Mouse (Mus musculus): Measurements from ENCODE around the gene Lrrc47. TPM values are rescaled to one million over a fixed set of nuclear protein-coding genes. Genes with fewer than 3 reads are reported as not detected.
A peak's percentile ranks its signal among the peaks of the same experiment; 100 is the strongest.

Gene Lrrc47
- 12.3 and 19.2 TPM in 2 replicates for polyA plus RNA-seq (2014; fragmentation: Nextera tagmentation; extraction: Ambion mirVana)

DNA sequence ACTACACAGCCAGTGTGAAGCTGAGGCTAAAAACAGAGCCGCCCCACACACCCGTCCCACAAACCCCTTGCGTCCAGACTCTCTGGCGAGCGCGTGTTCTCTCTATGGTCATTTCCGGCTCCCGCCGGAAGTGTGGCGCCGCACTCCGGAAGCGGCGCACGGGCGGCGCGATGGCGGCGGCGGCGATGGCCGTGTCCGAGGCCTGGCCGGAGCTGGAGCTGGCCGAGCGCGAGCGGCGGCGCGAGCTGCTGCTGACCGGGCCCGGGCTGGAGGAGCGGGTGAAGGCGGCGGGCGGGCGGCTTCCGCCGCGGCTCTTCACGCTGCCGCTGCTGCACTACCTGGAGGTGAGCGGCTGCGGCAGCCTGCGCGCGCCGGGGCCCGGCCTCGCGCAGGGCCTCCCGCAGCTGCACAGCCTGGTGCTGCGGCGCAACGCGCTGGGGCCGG, at the start of gene Lrrc47:
Lrrc47 (plus strand) TSS at position 86 of the 444 bp plus-strand sequence.
- ATAC-seq (replicated peaks; ENCODE audit: low FRiP score) (peak; percentile 92), DNase-seq (ENCODE audit: low spot score) (peak; percentile 90)
- Histone ChIP-seq H3K4me1 (replicated peaks; ENCODE audit: control insufficient read depth, insufficient read depth, low read length) (peaks cover 10% of the 10 kb centered on the region; the same call in 1 of the 2 replicates), H3K4me3 (ENCODE audit: low read depth, low read length) (peak within 1 kb of the TSS; percentile 100), H3K9me3 (ENCODE audit: control insufficient read depth, low read length) (no peaks in the 10 kb centered on the region), H3K27me3 (ENCODE audit: control insufficient read depth, insufficient read depth, low read length) (no peaks in the 10 kb centered on the region), H3K36me3 (ENCODE audit: control insufficient read depth, insufficient read depth, low read length) (no peaks in the 10 kb centered on the region; the same call in 1 of the 2 replicates), H3K9ac (ENCODE audit: low read length) (peak within 1 kb of the TSS; percentile 87), H3K27ac (ENCODE audit: low read depth, low read length) (no peak within 1 kb of the TSS), H3K4me2 (ENCODE audit: low read depth, low read length, severe bottlenecking) (peak within 1 kb of the TSS; percentile 98)
- under 1% methylated on average over 54 of the region's 59 CpGs for WGBS

GRCm38 (mm10) chr4:153962631-153963030, 48.9 kb upstream of the Lrrc47 start:
- 86% methylated on average over 7 of the region's 7 CpGs for WGBS

GRCm38 (mm10) chr4:153966651-153967050, 44.9 kb upstream of the Lrrc47 start:
- no peaks in the 10 kb centered on the region; the same call in 1 of the 2 replicates for H3K36me3 ChIP-seq (ENCODE audit: control insufficient read depth, insufficient read depth, low read length)
- 89% methylated on average over 5 of the region's 5 CpGs for WGBS
- no peaks in the 10 kb centered on the region for H3K9me3 ChIP-seq (ENCODE audit: control insufficient read depth, low read length)
- ATAC-seq (replicated peaks; ENCODE audit: low FRiP score) (no peak), DNase-seq (ENCODE audit: low spot score) (no peak)
- H3K4me1 ChIP-seq (replicated peaks; ENCODE audit: control insufficient read depth, insufficient read depth, low read length), result no peaks in the 10 kb centered on the region
- H3K4me2 ChIP-seq (ENCODE audit: low read depth, low read length, severe bottlenecking), result no peak overlapping the region
- H3K27ac ChIP-seq (ENCODE audit: low read depth, low read length), result no peak overlapping the region
- H3K4me3 ChIP-seq (ENCODE audit: low read depth, low read length), result no peak overlapping the region
- H3K27me3 ChIP-seq (ENCODE audit: control insufficient read depth, insufficient read depth, low read length), result no peaks in the 10 kb centered on the region
- H3K9ac ChIP-seq (ENCODE audit: low read length), result no peak overlapping the region

More at GRCm38 (mm10) chr4:153962631-153963030, 48.9 kb upstream of the Lrrc47 start:
- Histone ChIP-seq H3K4me3 (ENCODE audit: low read depth, low read length) (no peak overlapping the region), H3K9me3 (ENCODE audit: control insufficient read depth, low read length) (no peaks in the 10 kb centered on the region), H3K27ac (ENCODE audit: low read depth, low read length) (no peak overlapping the region), H3K4me2 (ENCODE audit: low read depth, low read length, severe bottlenecking) (no peak overlapping the region), H3K4me1 (replicated peaks; ENCODE audit: control insufficient read depth, insufficient read depth, low read length) (peaks cover 5% of the 10 kb centered on the region; the same call in 1 of the 2 replicates), H3K36me3 (ENCODE audit: control insufficient read depth, insufficient read depth, low read length) (peaks cover 5% of the 10 kb centered on the region), H3K27me3 (ENCODE audit: control insufficient read depth, insufficient read depth, low read length) (no peaks in the 10 kb centered on the region), H3K9ac (ENCODE audit: low read length) (no peak overlapping the region)
- DNase-seq (ENCODE audit: low spot score), result no peak
- no peak for ATAC-seq (replicated peaks; ENCODE audit: low FRiP score)

GRCm38 (mm10) chr4:153967556-153967955, 44.0 kb upstream of the Lrrc47 start:
- H3K9ac ChIP-seq (ENCODE audit: low read length), result no peak overlapping the region
- 79% methylated on average over 2 of the region's 2 CpGs for WGBS
- no peaks in the 10 kb centered on the region for H3K9me3 ChIP-seq (ENCODE audit: control insufficient read depth, low read length)
- no peak overlapping the region for H3K27ac ChIP-seq (ENCODE audit: low read depth, low read length)
- H3K4me3 ChIP-seq (ENCODE audit: low read depth, low read length), result no peak overlapping the region
- DNase-seq (ENCODE audit: low spot score) (no peak), ATAC-seq (replicated peaks; ENCODE audit: low FRiP score) (no peak)
- no peak overlapping the region for H3K4me2 ChIP-seq (ENCODE audit: low read depth, low read length, severe bottlenecking)
- no peaks in the 10 kb centered on the region for H3K36me3 ChIP-seq (ENCODE audit: control insufficient read depth, insufficient read depth, low read length)
- H3K27me3 ChIP-seq (ENCODE audit: control insufficient read depth, insufficient read depth, low read length), result no peaks in the 10 kb centered on the region
- no peaks in the 10 kb centered on the region for H3K4me1 ChIP-seq (replicated peaks; ENCODE audit: control insufficient read depth, insufficient read depth, low read length)

DNA sequence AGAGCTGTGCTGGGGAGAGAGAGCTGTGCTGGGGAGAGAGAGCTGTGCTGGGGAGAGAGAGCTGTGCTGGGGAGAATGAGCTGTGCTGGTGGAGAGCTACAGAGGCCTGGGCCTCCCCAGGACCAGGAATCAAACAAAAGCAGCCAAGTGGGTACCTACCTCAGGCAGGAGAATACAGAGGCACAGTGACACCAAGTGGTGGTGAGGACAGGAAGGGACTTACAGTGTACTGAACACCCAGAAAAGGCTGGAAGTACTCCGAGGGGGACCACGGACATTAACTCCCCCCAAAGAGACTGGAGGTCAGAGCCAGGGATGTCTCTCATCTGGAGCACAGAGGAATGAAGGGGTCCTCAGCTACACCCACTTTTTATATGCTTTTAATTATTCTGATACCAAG, 43.5 kb upstream of the Lrrc47 start:
- 92% methylated on average over 2 of the region's 2 CpGs for WGBS
- no peaks in the 10 kb centered on the region for H3K4me1 ChIP-seq (replicated peaks; ENCODE audit: control insufficient read depth, insufficient read depth, low read length)
- ATAC-seq (replicated peaks; ENCODE audit: low FRiP score), result no peak
- H3K36me3 ChIP-seq (ENCODE audit: control insufficient read depth, insufficient read depth, low read length), result no peaks in the 10 kb centered on the region
- H3K9me3 ChIP-seq (ENCODE audit: control insufficient read depth, low read length), result no peaks in the 10 kb centered on the region
- no peaks in the 10 kb centered on the region for H3K27me3 ChIP-seq (ENCODE audit: control insufficient read depth, insufficient read depth, low read length)
- no peak overlapping the region for H3K9ac ChIP-seq (ENCODE audit: low read length)
- no peak overlapping the region for H3K27ac ChIP-seq (ENCODE audit: low read depth, low read length)
- no peak for DNase-seq (ENCODE audit: low spot score)
- H3K4me2 ChIP-seq (ENCODE audit: low read depth, low read length, severe bottlenecking), result no peak overlapping the region
- no peak overlapping the region for H3K4me3 ChIP-seq (ENCODE audit: low read depth, low read length)

GRCm38 (mm10) chr4:153974431-153975291, 36.9 kb upstream of the Lrrc47 start, which contains the start of the genes Dffb and Cep104:
TSS of gene Dffb (minus strand) at chr4:153975126.
TSS of gene Cep104 (plus strand) at chr4:153975194.
- WGBS, result 1% methylated on average over 68 of the region's 68 CpGs
- peak within 1 kb of the TSS; percentile 46; the same call in 1 of the 2 replicates for H3K27ac ChIP-seq (ENCODE audit: low read depth, low read length)
- peak; percentile 98 for ATAC-seq (replicated peaks; ENCODE audit: low FRiP score)
- H3K4me1 ChIP-seq (replicated peaks; ENCODE audit: control insufficient read depth, insufficient read depth, low read length), result peaks cover 2% of the 10 kb centered on the region; the same call in 1 of the 2 replicates
- no peaks in the 10 kb centered on the region for H3K9me3 ChIP-seq (ENCODE audit: control insufficient read depth, low read length)
- peak within 1 kb of the TSS; percentile 88 for H3K4me3 ChIP-seq (ENCODE audit: low read depth, low read length)
- H3K9ac ChIP-seq (ENCODE audit: low read length), result peak within 1 kb of the TSS; percentile 92
- peak within 1 kb of the TSS; percentile 93 for H3K4me2 ChIP-seq (ENCODE audit: low read depth, low read length, severe bottlenecking)
- DNase-seq (ENCODE audit: low spot score), result peak; percentile 96
- H3K27me3 ChIP-seq (ENCODE audit: control insufficient read depth, insufficient read depth, low read length), result no peaks in the 10 kb centered on the region
- H3K36me3 ChIP-seq (ENCODE audit: control insufficient read depth, insufficient read depth, low read length), result no peaks in the 10 kb centered on the region; the same call in 1 of the 2 replicates

DNA sequence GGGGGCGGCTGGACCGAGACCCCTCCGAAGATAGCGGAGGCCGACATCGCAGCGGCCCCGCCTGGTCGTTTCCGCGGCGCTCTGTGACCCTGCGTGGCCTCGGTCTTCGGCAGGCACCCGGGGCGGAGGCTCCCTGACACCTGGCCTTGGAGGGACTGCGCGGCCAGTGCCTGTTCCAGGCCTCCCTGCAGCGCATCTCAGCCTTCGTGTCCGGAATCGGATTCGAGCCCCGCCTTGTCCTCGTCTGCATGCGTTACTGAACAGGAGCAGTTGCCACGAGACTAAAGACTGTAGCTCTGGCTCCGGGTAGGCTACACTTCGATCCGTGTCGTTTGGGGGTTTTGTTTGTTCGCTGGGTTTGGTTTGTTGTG, 36.3 kb upstream of the Lrrc47 start:
- Histone ChIP-seq H3K4me3 (ENCODE audit: low read depth, low read length) (peak overlapping the region; percentile 88), H3K36me3 (ENCODE audit: control insufficient read depth, insufficient read depth, low read length) (no peaks in the 10 kb centered on the region; the same call in 1 of the 2 replicates), H3K4me2 (ENCODE audit: low read depth, low read length, severe bottlenecking) (peak overlapping the region; percentile 93), H3K27me3 (ENCODE audit: control insufficient read depth, insufficient read depth, low read length) (no peaks in the 10 kb centered on the region), H3K27ac (ENCODE audit: low read depth, low read length) (peak overlapping the region; percentile 46; the same call in 1 of the 2 replicates), H3K4me1 (replicated peaks; ENCODE audit: control insufficient read depth, insufficient read depth, low read length) (peaks cover 2% of the 10 kb centered on the region; the same call in 1 of the 2 replicates), H3K9me3 (ENCODE audit: control insufficient read depth, low read length) (no peaks in the 10 kb centered on the region), H3K9ac (ENCODE audit: low read length) (peak overlapping the region; percentile 92)
- under 1% methylated on average over 33 of the region's 33 CpGs for WGBS
- peak; percentile 78; the same call in 1 of the 2 replicates for ATAC-seq (replicated peaks; ENCODE audit: low FRiP score)
- no peak for DNase-seq (ENCODE audit: low spot score)

DNA sequence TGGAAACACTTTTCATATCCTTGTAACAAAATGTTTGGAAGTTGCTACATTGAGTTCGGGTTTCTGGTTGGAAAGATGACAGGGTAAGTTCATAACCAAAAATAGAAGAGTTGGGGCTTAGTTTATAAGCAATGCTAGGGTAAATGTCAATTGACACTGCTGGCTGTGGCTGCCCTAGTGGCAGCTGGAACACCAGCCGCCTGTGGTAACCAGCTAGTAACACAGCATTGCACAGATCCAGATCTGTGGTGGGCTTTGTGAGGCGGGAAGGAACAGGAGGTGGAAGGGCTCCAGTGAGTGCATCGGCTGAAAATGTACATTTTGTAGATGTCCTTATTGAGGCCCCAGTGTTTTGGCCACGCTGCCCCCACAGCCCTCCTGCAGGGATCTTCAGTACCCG, 35.8 kb upstream of the Lrrc47 start:
- Histone ChIP-seq H3K4me1 (replicated peaks; ENCODE audit: control insufficient read depth, insufficient read depth, low read length) (peaks cover 2% of the 10 kb centered on the region; the same call in 1 of the 2 replicates), H3K9ac (ENCODE audit: low read length) (peak overlapping the region; percentile 92), H3K27ac (ENCODE audit: low read depth, low read length) (no peak overlapping the region), H3K27me3 (ENCODE audit: control insufficient read depth, insufficient read depth, low read length) (no peaks in the 10 kb centered on the region), H3K4me3 (ENCODE audit: low read depth, low read length) (peak overlapping the region; percentile 88), H3K36me3 (ENCODE audit: control insufficient read depth, insufficient read depth, low read length) (no peaks in the 10 kb centered on the region; the same call in 1 of the 2 replicates), H3K9me3 (ENCODE audit: control insufficient read depth, low read length) (no peaks in the 10 kb centered on the region), H3K4me2 (ENCODE audit: low read depth, low read length, severe bottlenecking) (peak overlapping the region; percentile 93)
- ATAC-seq (replicated peaks; ENCODE audit: low FRiP score) (no peak), DNase-seq (ENCODE audit: low spot score) (no peak)
- 45% methylated on average over 6 of the region's 6 CpGs for WGBS
